ENCODE assay signal across 8 mouse cellular contexts in genomic region chr13:112088312-112088771, GRCm38 (mm10).
A peak's percentile ranks its signal among the peaks of the same experiment; 100 is the strongest.
DNase-seq lines count a peak whose midpoint lies in the region; ATAC-seq and TF ChIP-seq lines count a peak whose summit lies in the region.
"Had no signal": no experiment of that assay in that cellular context is flagged by ENCODE, and none has a peak within 500 bp of the region (broad histone marks: within the 10 kb centered on the region; RNA-seq: fewer than 3 reads in every experiment).

No protein-coding gene starts in this region.

- no peaks in the 10 kb centered on the region for H3K9me3 ChIP-seq in embryonic facial prominence, embryonic 13.5 days
- no peaks in the 10 kb centered on the region for H3K9me3 ChIP-seq in intestine, embryonic 16.5 days (ENCODE audit: control insufficient read depth, low read length)

- TF ChIP-seq POLR2A in lung, adult 2 months (IDR thresholded peaks at IDR 0.05; ENCODE audit: borderline replicate concordance, extremely low read depth, low read depth, low read length), result no peak

- 16% methylated on average over 5 of the region's 5 CpGs for WGBS in embryonic facial prominence, embryonic 13.5 days
- WGBS in intestine, embryonic 16.5 days, result 18% methylated on average over 5 of the region's 5 CpGs
- 38% methylated on average over 5 of the region's 5 CpGs for WGBS in lung, adult 2 months

- no peak for ATAC-seq in embryonic facial prominence, embryonic 13.5 days (ENCODE audit: insufficient number of reproducible peaks, insufficient read depth, low FRiP score, low TSS enrichment, low read depth)
- ATAC-seq in intestine, embryonic 16.5 days, result peak; percentile 57
- ATAC-seq in monocyte, adult 5-6 weeks (replicated peaks; ENCODE audit: insufficient number of reproducible peaks, low FRiP score, low TSS enrichment, poor library complexity, severe bottlenecking), result no peak

- H3K4me1 ChIP-seq in embryonic facial prominence, embryonic 13.5 days, result peaks cover 21% of the 10 kb centered on the region
- H3K4me1 ChIP-seq in intestine, embryonic 16.5 days (ENCODE audit: control insufficient read depth, insufficient read depth, low read length), result 0 out of 2 replicates have a peak, but pooled peaks cover 10% of the 10 kb centered on the region
- peaks cover 15% of the 10 kb centered on the region for H3K4me1 ChIP-seq in lung, adult 2 months (ENCODE audit: control insufficient read depth, insufficient read depth, low read length)

- no peaks in the 10 kb centered on the region for H3K36me3 ChIP-seq in embryonic facial prominence, embryonic 13.5 days
- no peaks in the 10 kb centered on the region for H3K36me3 ChIP-seq in intestine, embryonic 16.5 days (ENCODE audit: control insufficient read depth, insufficient read depth, low read length)

- DNase-seq in embryo, embryonic 10 days (ENCODE audit: low spot score), result peak; percentile 85
- DNase-seq in lung, adult 2 months, result peak; percentile 28
- no peak for DNase-seq in spleen, postnatal 36 days (ENCODE audit: low spot score in 2 of 2)
- DNase-seq in cerebellum, adult 8-10 months, result no peak

- no peak overlapping the region for H3K4me2 ChIP-seq in embryonic facial prominence, embryonic 13.5 days
- no peak overlapping the region for H3K4me2 ChIP-seq in intestine, embryonic 16.5 days (ENCODE audit: low read depth, low read length)

- no peak for TF ChIP-seq CTCF in lung, adult 2 months (IDR thresholded peaks at IDR 0.05; ENCODE audit: insufficient read depth, low read length)

- H3K9ac ChIP-seq in embryonic facial prominence, embryonic 13.5 days, result no peak overlapping the region
- no peak overlapping the region for H3K9ac ChIP-seq in intestine, embryonic 16.5 days (ENCODE audit: low read depth, low read length)

- no peaks in the 10 kb centered on the region for H3K27me3 ChIP-seq in embryonic facial prominence, embryonic 13.5 days
- no peaks in the 10 kb centered on the region for H3K27me3 ChIP-seq in intestine, embryonic 16.5 days (replicated peaks; ENCODE audit: control insufficient read depth, insufficient read depth, low read length)

- H3K27ac ChIP-seq in embryonic facial prominence, embryonic 13.5 days, result peak overlapping the region; percentile 45; the same call in 1 of the 2 replicates
- H3K27ac ChIP-seq in intestine, embryonic 16.5 days (ENCODE audit: low read length), result no peak overlapping the region; the same call in 1 of the 2 replicates

- no peak overlapping the region for H3K4me3 ChIP-seq in embryonic facial prominence, embryonic 13.5 days
- H3K4me3 ChIP-seq in intestine, embryonic 16.5 days (ENCODE audit: low read length), result no peak overlapping the region
- no peak overlapping the region for H3K4me3 ChIP-seq in lung, adult 2 months (replicated peaks; ENCODE audit: extremely low read depth, low read depth, low read length)
- H3K4me3 ChIP-seq: myocyte had no signal

Comparison
In these comparisons a context has a peak if more than half of its experiments do, and no peak if none do; other contexts are left out.
1. DNase-seq: peak in embryo, embryonic 10 days (single experiment) and lung, adult 2 months (single experiment); none in spleen, postnatal 36 days (0 of 2) and cerebellum, adult 8-10 months (single experiment).